Mouse (Mus musculus) mesoderm, embryonic 11.5 days (tissue): ENCODE data around the gene Faap20.
A peak's percentile ranks its signal among the peaks of the same experiment; 100 is the strongest.

Experiments used
- DNase-seq: peaks from one replicate; pipeline ENCODE4 v3.0.0-alpha.2; 2012; ENCODE audit warnings: low read depth, low spot score

Faap20 gene

DNA sequence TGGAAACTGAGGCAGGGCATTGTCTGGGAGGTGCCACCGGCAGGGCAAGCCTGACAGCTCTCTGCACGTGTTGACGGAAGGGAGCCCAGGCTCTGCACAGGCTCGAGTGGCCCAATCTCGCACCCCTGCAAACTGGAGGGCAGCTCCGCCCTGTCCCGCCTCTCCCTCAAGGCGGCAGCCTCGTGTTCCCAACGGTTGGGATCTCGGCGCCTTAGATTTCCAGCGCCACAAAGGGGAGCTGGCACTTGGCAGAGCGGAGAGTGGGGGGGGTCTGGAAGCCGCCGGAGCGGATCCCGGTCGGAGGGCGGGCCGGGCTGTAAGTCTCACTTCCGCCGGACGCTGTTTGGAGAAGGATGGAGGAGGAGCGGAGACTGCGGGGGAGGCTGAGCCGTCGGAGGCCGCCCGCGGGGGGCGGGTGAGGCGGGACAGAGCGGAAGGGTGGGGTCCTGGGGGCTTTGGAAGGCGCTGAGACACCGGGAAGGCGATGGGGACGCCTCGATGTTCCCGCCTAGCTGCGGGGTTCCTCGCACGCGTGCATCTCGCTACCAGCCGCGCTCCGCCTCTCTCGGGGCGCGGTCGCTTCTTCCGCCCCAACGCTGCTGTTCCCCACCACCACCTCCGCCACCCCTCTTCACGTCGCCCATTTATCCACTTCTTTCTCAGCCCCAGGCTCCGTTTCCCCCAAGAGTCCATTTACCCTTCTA, at the start of gene Faap20:
Gene Faap20 (plus strand): TSS at position 155 of the 704 bp plus-strand sequence.
- peak; percentile 90 for DNase-seq

DNA sequence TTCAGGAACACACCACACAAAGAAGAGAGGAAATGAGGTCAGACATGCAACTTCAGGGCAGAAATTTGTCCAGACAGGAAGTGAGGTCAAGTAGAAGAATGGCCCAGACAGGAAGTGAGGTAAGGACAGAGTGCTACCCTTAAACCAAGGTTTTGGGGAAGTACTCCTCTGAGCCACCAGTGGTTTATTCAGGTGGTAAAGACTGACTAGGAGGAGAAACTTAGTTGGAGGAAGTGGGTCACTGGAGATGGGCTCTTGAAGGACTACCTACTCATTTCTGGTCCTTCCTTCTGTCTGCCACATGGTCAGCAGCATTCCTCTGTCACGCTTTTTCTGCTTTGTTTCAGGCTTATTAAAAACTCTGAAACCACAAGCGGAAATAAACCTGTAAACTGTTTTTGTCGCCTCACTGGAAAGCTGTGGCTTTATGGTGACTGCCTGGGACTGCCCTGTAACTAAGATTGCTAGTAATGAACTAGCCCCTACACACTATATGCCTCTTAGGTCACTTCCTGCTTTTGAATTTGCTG, 48.7 kb upstream of the Faap20 start:
- no peak for DNase-seq

DNA sequence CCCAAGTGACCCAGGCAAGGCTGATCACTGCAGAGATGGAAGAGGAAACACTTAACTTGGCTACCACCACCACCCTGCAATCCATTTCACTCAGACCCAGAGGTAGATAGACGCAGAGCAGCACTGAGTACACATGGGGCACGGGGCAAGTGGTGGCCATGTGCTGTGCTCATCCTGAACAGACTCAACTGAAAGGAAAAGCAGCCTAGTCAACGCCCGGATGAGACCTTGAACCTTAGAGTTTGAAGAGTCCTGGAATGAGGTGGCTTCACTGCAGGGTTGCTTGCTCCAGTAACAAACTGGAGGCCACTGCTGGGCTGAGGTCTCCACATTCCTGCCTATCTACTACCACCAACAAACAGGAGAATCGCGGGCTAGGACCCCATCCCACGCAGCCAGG, 47.8 kb upstream of the Faap20 start:
- no peak for DNase-seq

DNA sequence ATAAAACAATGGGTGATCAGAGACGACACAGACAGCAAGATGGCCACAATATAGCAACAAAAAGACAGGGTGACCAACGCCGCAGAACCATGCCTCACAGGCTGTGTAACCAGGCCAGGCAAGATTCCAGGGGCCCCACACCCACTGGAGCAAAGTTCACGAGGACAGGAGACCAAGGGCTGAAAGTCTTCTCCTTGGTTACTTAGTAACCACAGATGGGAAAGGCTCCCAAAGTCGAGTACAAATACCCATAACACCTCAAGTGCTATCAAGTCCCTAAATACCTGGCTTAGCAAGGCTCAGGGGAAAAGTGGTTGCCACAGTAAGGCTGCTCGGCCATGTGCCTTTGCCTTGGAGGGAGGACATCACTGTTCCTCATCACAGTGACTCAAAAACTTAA, 43.7 kb upstream of the Faap20 start:
- no peak for DNase-seq

DNA sequence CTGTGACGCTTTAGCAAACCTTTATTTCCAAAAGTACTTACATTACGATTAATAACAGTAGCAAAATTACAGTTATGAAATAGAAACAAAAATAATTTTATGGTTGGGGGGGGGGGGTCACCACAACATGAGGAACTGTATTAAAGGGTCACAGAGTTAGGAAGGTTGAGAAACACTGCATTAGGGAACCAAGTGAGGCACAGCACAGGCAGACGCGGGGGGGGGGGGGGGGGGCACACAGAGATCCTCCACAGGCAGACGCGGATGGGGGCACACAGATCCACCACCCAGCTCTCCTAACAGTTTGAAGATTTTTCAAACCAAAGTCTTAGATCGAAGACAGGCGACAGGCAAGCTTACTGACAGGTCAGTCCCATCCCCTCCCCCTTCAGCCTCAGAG, 43.1 kb upstream of the Faap20 start:
- no peak for DNase-seq

- DNase-seq: no peak
Observed at GRCm38 (mm10) chr4:155207841-155208240, 41.8 kb upstream of the Faap20 start.

DNA sequence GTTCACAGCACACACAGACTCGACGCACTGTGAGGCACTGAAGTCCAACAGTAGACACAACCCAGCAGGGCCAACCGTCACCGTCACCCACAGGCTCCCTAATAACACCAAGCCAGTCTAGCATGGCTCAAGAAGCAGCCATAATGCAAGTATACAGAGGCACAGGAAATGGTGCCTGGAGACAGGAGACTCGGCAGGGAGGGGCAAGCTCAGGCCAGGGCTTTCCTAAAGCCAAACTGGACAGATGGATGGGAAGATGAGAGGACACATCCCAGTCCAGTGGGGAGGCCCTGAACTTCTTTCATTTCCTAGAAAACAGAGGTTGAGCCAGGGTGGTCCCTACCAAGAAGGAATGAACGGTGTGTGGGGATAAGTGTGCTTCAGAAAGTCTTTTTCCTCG, 41.0 kb upstream of the Faap20 start:
- DNase-seq: no peak

- no peak for DNase-seq
Observed at GRCm38 (mm10) chr4:155209079-155209478, 40.5 kb upstream of the Faap20 start.

DNA sequence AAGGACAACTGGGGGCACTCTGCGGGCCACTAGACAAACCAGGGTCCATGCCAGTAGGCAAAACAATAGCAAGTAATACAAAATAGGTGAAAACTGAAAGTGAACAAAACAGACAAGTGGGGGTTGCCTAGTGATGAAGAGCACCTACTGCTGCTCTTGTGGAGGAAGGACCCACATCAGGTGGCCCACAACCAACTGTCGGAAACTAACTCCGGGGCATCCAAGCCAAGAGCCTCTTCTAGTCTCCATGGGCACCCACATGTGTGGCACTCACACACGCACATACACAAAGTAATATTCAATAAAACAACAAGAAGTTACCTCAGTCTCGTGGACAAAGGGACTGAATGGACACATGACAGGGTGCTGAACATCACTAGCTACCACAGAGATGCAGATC, 40.1 kb upstream of the Faap20 start:
- DNase-seq: no peak

GRCm38 (mm10) chr4:155213052-155213751, 36.4 kb upstream of the Faap20 start:
- no peak for DNase-seq

DNA sequence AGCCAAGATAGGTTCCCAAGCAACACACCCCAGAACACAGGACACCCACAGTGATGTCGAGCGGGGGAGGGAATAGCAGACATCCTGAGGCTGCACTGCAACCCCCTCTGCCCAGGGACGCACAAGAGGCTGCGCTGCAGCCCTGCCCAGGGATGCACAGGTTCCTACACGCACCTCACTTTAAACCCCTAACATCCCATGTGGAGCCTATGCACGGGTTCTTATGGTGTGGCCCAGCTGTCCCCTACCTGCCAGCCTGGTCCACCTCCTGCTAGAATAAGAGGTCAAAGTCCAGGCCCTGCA, 35.9 kb upstream of the Faap20 start:
- DNase-seq: no peak

- no peak for DNase-seq
Observed at GRCm38 (mm10) chr4:155214188-155214587, 35.4 kb upstream of the Faap20 start.

- no peak for DNase-seq
Observed at GRCm38 (mm10) chr4:155214793-155215192, 34.8 kb upstream of the Faap20 start.

GRCm38 (mm10) chr4:155215203-155215602, 34.4 kb upstream of the Faap20 start:
- DNase-seq: no peak

GRCm38 (mm10) chr4:155215773-155216630, 33.6 kb upstream of the Faap20 start:
- DNase-seq: no peak

GRCm38 (mm10) chr4:155217241-155218103, 32.1 kb upstream of the Faap20 start:
- peak; percentile 55 for DNase-seq

DNA sequence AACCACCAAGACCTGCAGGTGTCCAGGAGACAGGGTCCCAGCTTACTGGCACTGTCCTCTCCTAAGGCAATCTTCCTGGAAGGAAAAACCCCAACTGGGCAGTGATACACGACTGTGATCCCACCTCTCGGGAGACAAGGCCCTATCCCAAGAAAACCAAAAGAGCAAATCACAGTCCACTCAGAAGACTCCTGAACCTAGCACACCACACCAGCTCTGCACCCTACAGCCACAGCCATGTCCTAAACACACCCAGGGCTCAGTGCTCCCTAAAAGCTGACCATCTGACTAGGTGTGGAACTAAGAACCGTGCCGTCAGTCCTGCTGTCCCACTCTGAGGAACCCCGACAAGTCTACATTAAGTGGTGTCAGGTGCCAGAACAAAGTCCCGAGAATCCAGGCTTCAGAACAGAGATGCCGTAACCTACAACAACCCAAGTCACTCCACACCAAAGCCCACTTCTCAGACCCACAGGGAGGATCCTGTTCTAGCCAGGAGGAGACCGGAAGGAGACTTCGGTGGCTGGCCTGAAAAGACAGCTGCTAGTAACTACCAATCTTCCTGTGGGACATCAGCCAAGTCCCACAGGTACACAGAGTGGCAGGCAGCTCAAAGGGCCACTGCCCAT, 31.4 kb upstream of the Faap20 start:
- no peak for DNase-seq

DNA sequence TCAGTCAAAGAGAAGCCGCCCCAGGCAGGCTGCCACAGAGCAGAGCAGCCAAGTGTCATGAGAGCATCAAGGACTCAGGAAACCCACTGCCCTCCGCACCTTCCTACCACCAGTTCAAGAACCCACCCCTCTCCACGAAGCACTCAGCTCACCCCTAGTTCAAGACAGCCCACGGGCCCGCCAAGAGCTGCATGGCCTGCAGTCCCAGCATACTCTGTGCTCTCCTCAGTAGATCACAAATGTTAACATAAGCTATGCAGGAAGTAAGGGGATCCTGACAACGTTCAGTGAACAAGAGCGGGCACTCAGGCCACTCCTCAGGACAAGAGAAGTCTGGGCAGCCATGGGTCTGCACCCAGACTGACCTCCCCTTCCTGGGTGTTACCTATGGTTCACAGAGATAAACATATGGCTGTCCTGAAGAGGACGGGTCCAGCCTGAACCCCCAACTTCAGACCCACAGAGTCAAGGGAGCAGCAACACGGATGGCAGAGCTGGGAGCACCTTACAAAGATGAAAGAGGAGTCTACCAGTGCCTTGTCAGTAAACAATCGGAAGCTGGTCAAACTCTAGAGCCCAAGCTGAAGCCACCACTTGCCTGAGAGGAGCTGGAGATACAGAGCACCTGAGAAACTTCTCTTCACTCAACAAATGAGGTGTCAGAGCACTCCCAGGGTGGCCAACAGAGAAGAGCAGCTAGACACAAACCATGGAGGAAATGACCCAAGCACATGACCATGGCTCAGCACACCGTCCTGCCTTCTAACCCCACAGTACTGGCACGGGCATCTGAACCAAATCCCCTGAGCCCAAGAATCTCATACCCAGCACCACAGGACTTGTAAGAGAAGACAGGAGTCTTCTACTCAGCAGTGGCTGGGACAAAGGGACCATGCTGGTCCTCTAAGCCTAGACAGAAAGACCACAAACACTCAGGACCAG, 30.1 kb upstream of the Faap20 start:
- no peak for DNase-seq

DNA sequence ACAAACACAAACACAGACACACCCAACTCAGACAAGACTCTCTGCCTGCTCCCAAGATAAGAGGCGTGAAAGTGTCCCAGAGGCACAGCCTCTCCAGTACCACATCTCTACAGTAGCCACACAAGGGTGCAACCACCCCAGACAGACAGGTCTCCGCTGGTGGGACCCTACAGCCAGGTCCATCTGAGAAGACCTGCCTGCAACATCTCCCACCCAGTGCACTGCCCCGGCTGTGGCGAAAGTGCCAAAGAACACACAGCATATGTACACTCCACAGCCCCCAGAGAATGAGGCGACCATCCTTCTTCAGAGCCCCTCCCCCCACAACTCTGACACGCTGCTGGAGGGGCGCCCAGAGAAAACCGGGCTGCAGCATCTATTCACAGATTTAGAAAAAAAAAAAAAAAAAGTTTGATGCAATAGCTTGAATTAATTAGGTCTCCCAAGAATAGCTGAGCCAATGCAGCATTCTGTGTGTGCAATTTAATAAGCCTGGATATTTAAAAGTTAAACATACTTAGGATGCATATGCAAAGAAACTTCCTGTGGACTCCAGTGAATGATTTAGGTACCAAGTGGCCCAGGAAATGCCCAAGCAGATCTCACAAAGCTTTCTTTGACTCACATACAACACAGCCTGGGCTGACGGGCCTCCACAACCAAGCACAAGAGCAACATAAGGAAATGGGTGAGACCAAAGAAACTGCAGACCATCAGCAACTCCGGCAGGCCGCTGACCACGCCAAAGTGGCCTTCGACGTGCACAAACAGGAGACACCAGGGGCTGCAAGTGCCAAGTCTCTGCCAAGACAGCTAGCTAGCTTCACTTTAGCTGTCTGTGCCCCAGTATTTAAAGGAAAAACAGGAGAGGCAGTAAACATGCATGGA, 29.1 kb upstream of the Faap20 start:
- no peak for DNase-seq
